Mouse (Mus musculus) lung, postnatal 0 days (tissue): ENCODE data around the gene P4ha3.

ENCODE experiments used
- CTCF ChIP-seq: IDR thresholded peaks from 2 replicates; pipeline ENCODE4 v1.5.1; 2016; ENCODE audit warnings: antibody characterized with exemption, mild to moderate bottlenecking
- EP300 ChIP-seq: IDR thresholded peaks from 2 replicates; pipeline ENCODE4 v1.6.1; 2016; ENCODE audit warnings: antibody characterized with exemption, mild to moderate bottlenecking, control low read depth

DNA sequence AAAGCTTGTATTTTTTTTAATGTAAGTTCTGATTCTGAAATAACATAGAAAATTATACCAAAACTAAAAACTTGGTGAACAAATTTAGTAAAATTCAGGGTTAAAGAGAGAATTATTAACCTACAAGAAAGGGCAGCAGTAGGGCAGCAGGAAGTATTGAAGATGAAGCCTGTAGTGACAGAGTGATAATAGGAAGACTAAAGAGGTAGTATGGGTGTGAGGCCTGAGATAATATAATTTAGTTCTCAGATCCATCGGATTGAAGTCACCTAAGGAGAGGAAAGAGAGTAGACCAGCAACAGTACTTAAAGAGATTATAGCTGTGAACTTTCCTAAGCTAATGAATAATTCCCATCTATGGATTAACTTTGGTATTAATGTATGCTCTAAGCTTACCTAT is 42.3 kb upstream of the P4ha3 start:
- TF ChIP-seq CTCF: no peak
- no peak for TF ChIP-seq EP300
